Mouse (Mus musculus) brown adipose tissue, adult 24 weeks (tissue): ENCODE measurements around the gene Ccdc116. TPM values are rescaled to one million over a fixed set of nuclear protein-coding genes. Genes with fewer than 3 reads are reported as not detected.
A peak's percentile ranks its signal among the peaks of the same experiment; 100 is the strongest.
"Not testable (repeated sequence)": the region's sequence is repeated elsewhere in the genome, so short reads cannot be mapped to it uniquely, and the experiment has no call there.

Experiments
- H3K27ac ChIP-seq: fragments of 200-500 bp; replicated peaks from 2 replicates; pipeline ENCODE4 v1.5.1; 2012; ENCODE audit warnings: low read depth, mild to moderate bottlenecking, low read length
- H3K4me1 ChIP-seq: fragments of 200-500 bp; 2 replicates; pipeline ENCODE4 v1.6.1; 2012; ENCODE audit warnings: low read length, mixed read lengths; ENCODE audit not compliant: control insufficient read depth, insufficient read depth, insufficient read length
- H3K4me3 ChIP-seq: fragments of 200-500 bp; 2 replicates; pipeline ENCODE4 v1.5.1; 2012; ENCODE audit warnings: low read depth, mild to moderate bottlenecking, low read length, moderate library complexity; ENCODE audit not compliant: insufficient read depth
- polyA plus RNA-seq: library from polyadenylated mRNA; stranded (reverse); fragments of >200 nt; gene quantifications from 2 replicates; pipeline ENCODE4 v1.2.4, GENCODE M21; 2012; ENCODE audit not compliant: missing spikeins, insufficient read depth, insufficient read length

The Ccdc116 gene
- not detected in 2 replicates for polyA plus RNA-seq

DNA sequence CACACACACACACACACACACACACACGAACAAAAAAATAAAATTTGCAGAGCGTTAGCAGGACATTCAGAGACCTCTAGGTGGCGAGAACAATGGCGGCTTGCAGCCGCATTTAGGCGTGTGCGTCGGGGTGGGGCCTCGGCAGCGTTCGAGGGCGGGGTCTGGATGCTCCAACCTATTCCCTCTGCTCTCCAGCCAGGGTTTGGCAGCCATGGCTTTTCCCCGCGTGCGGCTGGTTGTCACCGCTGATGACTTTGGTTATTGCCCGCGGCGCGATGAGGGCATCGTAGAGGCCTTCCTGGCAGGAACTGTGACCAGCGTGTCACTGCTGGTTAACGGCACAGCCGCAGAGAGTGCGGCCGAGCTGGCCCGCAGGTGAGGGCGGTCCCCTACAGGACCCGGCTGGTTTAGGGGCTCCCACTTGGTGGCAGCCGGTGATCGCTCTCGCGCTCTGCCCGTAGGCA, at the start of gene Ccdc116:
Gene Ccdc116 (minus strand): TSS at position 458 of the 464 bp plus-strand sequence.
- H3K4me3 ChIP-seq, result peak within 1 kb of the TSS; percentile 59
- peaks cover 3% of the 10 kb centered on the region; the same call in 1 of the 2 replicates for H3K4me1 ChIP-seq
- H3K27ac ChIP-seq, result no peak within 1 kb of the TSS

DNA sequence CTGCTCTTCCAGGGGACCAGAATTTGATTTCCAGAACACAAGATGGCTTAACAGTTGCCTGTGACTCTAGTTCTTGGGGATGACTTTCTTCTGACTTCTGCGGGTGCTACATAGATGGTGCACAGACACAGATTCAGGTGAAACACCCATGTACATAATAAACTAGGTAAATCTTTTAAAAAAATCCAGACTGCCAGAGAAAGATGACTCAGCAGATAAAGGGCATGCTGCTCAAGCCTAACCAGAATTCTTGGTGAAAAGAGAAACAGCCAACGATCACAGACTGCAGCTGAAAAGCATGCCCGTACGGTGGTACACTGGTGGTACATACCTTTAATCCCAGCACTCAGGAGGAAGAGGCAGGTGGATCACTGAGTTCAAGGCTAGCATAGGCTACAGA, 46.8 kb upstream of the Ccdc116 start:
- Histone ChIP-seq H3K4me3 (no peak overlapping the region), H3K27ac (no peak overlapping the region), H3K4me1 (peaks cover 2% of the 10 kb centered on the region; the same call in 1 of the 2 replicates)

- no peak overlapping the region for H3K27ac ChIP-seq
- H3K4me1 ChIP-seq, result peaks cover 5% of the 10 kb centered on the region
- H3K4me3 ChIP-seq, result no peak overlapping the region
Measured at GRCm38 (mm10) chr16:17185475-17185874, 38.4 kb upstream of the Ccdc116 start.

DNA sequence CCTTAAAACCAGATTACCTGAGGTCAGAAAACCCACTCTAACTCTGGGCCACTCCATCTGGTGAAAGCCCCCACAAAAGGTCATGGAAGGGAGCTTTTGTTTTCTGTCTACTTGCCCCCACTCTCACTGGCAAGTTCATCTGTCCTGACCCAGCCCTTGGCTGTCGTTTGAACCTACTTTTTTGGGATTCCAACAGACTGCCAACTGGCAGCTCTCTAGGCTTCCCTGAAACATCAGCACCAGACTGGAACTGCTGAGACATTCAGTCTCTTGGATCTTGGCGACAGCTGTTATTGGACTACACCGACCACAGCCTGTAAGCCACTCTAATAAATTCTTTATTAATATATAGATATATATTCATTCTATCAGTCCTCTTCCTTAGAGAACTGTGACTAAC, 36.0 kb upstream of the Ccdc116 start:
- H3K4me1 ChIP-seq, result peaks cover 5% of the 10 kb centered on the region
- H3K27ac ChIP-seq, result no peak overlapping the region; the same call in 1 of the 2 replicates
- H3K4me3 ChIP-seq, result no peak overlapping the region

GRCm38 (mm10) chr16:17182136-17182535, 35.1 kb upstream of the Ccdc116 start:
- Histone ChIP-seq H3K27ac (peak overlapping the region; percentile 21; the same call in 1 of the 2 replicates), H3K4me3 (no peak overlapping the region), H3K4me1 (peaks cover 5% of the 10 kb centered on the region)

DNA sequence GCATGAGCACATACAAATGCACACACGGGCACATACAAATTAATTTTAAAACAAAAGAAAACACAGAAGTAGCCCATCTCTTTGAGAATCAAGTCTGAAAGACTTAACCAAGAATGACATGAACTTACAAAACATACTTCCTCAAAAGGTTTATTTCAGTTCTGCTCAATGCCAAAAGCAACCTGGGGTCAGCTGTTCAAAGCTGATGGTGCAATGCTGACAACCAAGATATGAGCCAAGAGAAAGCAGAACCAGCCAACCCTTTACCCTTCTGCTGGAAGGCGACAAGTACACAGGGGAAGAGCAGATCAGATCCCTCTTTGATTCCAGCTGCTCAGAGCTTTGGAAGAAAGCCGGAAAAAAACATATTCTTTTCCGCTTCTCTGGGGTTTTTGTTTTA, 34.4 kb upstream of the Ccdc116 start:
- Histone ChIP-seq H3K4me1 (peaks cover 5% of the 10 kb centered on the region), H3K27ac (no peak overlapping the region), H3K4me3 (no peak overlapping the region)

GRCm38 (mm10) chr16:17179706-17180105, 32.7 kb upstream of the Ccdc116 start:
- no peak overlapping the region for H3K27ac ChIP-seq
- no peak overlapping the region for H3K4me3 ChIP-seq
- peaks cover 5% of the 10 kb centered on the region for H3K4me1 ChIP-seq

DNA sequence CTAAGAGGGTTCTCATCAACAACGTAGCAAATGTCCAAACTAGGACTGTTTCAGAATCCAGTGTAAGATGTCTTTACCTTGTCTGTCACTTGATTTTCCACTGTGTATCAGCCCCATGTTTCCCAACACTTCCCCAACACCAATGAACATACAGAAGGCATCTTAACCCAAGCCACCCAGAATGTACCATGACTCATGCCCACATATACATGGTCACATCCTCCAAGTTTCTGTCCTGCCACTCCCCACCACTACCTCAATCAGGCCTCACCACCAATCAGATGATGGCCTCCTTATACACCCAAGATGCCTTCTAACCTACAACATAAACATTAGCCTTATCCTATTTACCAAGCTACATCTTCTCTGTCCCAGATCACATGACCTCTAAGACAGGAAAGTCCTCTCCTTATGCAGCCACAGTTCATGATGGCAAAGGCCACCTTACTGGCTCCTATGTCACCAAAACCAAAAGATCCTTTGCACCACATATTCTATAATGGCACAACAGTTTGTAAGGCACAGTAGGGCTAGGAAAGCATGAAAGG, 30.7 kb upstream of the Ccdc116 start:
- 0 out of 2 replicates have a peak, but pooled peaks cover 2% of the 10 kb centered on the region for H3K4me1 ChIP-seq

GRCm38 (mm10) chr16:17175765-17176164, 28.7 kb upstream of the Ccdc116 start:
- no peak overlapping the region for H3K27ac ChIP-seq
- H3K4me1 ChIP-seq, result 0 out of 2 replicates have a peak, but pooled peaks cover under 1% of the 10 kb centered on the region
- H3K4me3 ChIP-seq, result no peak overlapping the region

More for the DNA sequence above, 30.7 kb upstream of the Ccdc116 start:
- Histone ChIP-seq H3K4me3 (no peak overlapping the region), H3K27ac (no peak overlapping the region)

DNA sequence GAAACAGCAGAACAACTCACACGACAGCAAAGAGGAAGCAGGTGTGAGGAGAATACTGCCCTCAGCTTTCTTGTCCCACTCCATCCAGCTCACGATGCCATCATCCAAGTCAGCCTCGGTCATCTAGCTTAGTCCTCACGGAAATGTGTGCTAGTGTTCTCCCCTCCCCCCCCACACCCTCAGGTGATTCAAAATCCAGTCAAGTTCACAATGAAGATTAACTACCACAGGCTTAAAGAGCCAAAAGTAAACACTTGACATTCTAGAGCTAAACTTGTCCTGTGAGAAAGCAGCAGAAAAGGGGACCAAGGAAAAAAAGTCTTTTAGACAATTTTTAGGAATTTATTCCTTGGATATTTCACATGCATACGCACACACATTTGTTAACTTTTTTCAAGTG, 21.0 kb upstream of the Ccdc116 start:
- Histone ChIP-seq H3K4me1 (no peaks in the 10 kb centered on the region), H3K4me3 (no peak overlapping the region), H3K27ac (no peak overlapping the region)

GRCm38 (mm10) chr16:17167179-17167578, 20.1 kb upstream of the Ccdc116 start:
- H3K4me1 ChIP-seq, result no peaks in the 10 kb centered on the region
- no peak overlapping the region for H3K27ac ChIP-seq
- no peak overlapping the region for H3K4me3 ChIP-seq

DNA sequence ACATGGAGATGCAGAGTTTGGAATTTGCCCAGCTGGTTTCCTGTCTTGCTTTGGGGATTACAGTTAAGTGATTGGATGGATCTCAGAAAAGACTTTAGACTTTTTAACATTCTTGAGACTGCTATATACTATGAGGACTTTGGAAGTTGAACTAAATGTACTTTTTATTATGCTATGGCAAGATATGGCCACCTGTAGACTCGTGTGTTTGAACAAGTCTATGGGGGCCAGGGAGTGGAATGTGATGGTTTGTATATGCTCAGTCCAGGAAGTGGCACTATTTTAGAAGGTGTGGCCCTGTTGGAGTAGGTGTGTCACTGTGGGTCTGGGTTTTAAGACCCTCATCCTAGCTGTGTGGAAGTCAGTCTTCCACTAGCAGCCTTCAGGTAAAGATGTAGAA, 18.4 kb upstream of the Ccdc116 start:
- H3K4me1 ChIP-seq, H3K27ac ChIP-seq, H3K4me3 ChIP-seq: not testable (repeated sequence)

GRCm38 (mm10) chr16:17154346-17154745, 7.3 kb upstream of the Ccdc116 start:
- no peaks in the 10 kb centered on the region for H3K4me1 ChIP-seq
- no peak overlapping the region for H3K27ac ChIP-seq
- H3K4me3 ChIP-seq, result no peak overlapping the region

GRCm38 (mm10) chr16:17151874-17152273, 4.8 kb upstream of the Ccdc116 start:
- Histone ChIP-seq H3K4me3 (no peak overlapping the region), H3K27ac (no peak overlapping the region), H3K4me1 (peaks cover 3% of the 10 kb centered on the region; the same call in 1 of the 2 replicates)

DNA sequence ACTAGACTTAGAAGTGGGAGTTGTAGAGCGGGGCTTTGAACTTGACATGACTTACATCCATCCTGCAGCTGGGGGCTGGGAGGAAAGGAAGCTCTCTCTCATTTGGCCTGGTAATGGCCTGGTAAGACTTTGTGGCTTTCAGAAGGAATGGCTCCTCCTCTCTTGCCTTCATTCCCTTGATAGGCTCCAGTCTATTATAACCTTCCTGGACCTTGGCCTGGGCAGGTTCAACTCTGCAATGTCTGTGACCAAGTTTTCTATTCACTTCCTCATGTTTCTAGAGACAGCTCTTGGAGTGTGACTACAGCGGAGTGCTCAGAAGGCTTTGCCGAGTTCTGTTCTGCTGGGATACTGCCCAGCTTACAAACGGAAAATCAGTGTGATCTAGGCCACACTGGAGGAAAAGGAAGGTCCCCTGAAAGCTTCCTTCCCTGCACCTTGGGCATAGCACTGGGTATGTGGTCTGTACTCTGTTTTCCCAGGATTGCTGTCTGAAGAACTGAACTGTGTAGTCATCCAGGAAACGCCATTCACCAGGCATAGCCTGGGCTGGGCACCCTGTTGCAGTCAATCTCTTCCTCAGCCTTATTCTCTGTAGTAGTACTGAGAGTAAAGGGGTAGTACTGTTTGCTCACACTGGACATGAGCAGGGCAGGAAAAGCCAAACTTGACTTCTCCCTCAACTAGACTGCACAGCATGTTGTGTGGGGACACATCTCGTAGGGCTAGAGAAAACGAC, 3.7 kb upstream of the Ccdc116 start:
- Histone ChIP-seq H3K4me1 (peaks cover 3% of the 10 kb centered on the region; the same call in 1 of the 2 replicates), H3K4me3 (no peak overlapping the region), H3K27ac (no peak overlapping the region)

DNA sequence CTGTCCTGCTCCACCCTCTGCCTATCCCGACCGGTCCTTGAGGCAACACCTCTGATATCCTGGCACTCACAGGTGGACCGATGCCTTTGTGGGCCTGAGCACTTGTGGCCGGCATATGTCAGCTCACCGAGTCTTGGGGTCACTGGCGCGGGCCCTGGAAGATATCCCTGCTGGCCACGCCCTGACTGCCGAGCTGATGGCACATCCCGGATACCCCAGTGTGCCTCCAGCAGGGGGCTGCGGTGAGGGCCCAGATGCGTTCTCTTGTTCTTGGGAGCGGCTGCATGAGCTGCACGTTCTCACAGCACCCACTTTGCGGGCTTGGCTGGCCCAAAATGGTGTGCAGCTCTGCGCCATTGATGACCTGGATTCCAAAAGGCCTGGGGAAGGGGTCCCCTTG, 1.1 kb upstream of the Ccdc116 start:
- no peak overlapping the region for H3K27ac ChIP-seq
- peaks cover 3% of the 10 kb centered on the region; the same call in 1 of the 2 replicates for H3K4me1 ChIP-seq
- H3K4me3 ChIP-seq, result no peak overlapping the region
